Mouse (Mus musculus): ENCODE data around the gene Tnfaip8l1.

DNA sequence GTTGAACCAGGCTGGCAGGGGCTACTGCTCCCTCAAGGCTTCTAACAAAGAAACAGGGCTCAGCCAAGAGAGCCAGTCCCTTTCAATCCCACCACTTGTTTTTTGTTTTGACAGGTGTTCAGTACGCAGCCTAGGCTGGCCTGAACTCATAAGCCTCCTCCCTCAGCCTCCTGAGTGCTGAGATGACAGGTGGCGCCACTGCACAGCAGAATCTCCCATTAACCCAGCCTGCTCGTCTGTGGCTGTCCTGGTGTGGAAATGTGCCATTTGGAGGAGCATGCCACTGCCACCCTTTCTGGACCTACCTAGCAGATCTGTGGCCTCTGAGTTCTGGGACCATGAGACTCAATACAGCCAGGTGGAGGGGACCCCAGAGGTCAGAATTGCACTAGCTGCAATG is 41.5 kb downstream of the Tnfaip8l1 start:
- peak; percentile 23; the same call in 1 of the 2 replicates for TF ChIP-seq CTCF (IDR thresholded peaks at IDR 0.05; ENCODE audit: low read depth)
- no peak for TF ChIP-seq EP300 (IDR thresholded peaks at IDR 0.05; ENCODE audit: low read depth)

Data from heart, postnatal 0 days (tissue).